Mouse (Mus musculus): Measurements from ENCODE around the gene Notch3. TPM values are rescaled to one million over a fixed set of nuclear protein-coding genes. Genes with fewer than 3 reads are reported as not detected.
"Not testable (repeated sequence)": the region's sequence is repeated elsewhere in the genome, so short reads cannot be mapped to it uniquely, and the experiment has no call there.

The Notch3 gene
- total RNA-seq, 1 experiment from 2014 or later, result 0.25 TPM

- ATAC-seq (replicated peaks in 1 of 2; ENCODE audit: insufficient read depth in 1 of 2, low FRiP score in 2 of 2, low TSS enrichment in 1 of 2, low read depth in 1 of 2, poor library complexity in 2 of 2, severe bottlenecking in 2 of 2), result peak; percentile 50 to 56
Observed at GRCm38 (mm10) chr17:32110980-32111780, 55.5 kb downstream of the Notch3 start.

GRCm38 (mm10) chr17:32110424-32110823 is 56.2 kb downstream of the Notch3 start:
- no peak for ATAC-seq (replicated peaks in 1 of 2; ENCODE audit: insufficient read depth in 1 of 2, low FRiP score in 2 of 2, low TSS enrichment in 1 of 2, low read depth in 1 of 2, poor library complexity in 2 of 2, severe bottlenecking in 2 of 2)

GRCm38 (mm10) chr17:32109201-32109940 is 57.3 kb downstream of the Notch3 start:
- no peak for ATAC-seq (replicated peaks in 1 of 2; ENCODE audit: insufficient read depth in 1 of 2, low FRiP score in 2 of 2, low TSS enrichment in 1 of 2, low read depth in 1 of 2, poor library complexity in 2 of 2, severe bottlenecking in 2 of 2)

GRCm38 (mm10) chr17:32108320-32109011 is 58.2 kb downstream of the Notch3 start:
- ATAC-seq (replicated peaks in 1 of 2; ENCODE audit: insufficient read depth in 1 of 2, low FRiP score in 2 of 2, low TSS enrichment in 1 of 2, low read depth in 1 of 2, poor library complexity in 2 of 2, severe bottlenecking in 2 of 2), result not testable (repeated sequence)

- ATAC-seq (replicated peaks in 1 of 2; ENCODE audit: insufficient read depth in 1 of 2, low FRiP score in 2 of 2, low TSS enrichment in 1 of 2, low read depth in 1 of 2, poor library complexity in 2 of 2, severe bottlenecking in 2 of 2), result no peak
Observed at GRCm38 (mm10) chr17:32107877-32108276, 58.8 kb downstream of the Notch3 start.

- ATAC-seq (replicated peaks in 1 of 2; ENCODE audit: insufficient read depth in 1 of 2, low FRiP score in 2 of 2, low TSS enrichment in 1 of 2, low read depth in 1 of 2, poor library complexity in 2 of 2, severe bottlenecking in 2 of 2), result no peak
Observed at GRCm38 (mm10) chr17:32106358-32106757, 60.3 kb downstream of the Notch3 start.

- ATAC-seq (replicated peaks in 1 of 2; ENCODE audit: insufficient read depth in 1 of 2, low FRiP score in 2 of 2, low TSS enrichment in 1 of 2, low read depth in 1 of 2, poor library complexity in 2 of 2, severe bottlenecking in 2 of 2), result no peak
Observed at GRCm38 (mm10) chr17:32103054-32103453, 63.6 kb downstream of the Notch3 start.

GRCm38 (mm10) chr17:32099943-32100586 is 66.6 kb downstream of the Notch3 start:
- ATAC-seq (replicated peaks in 1 of 2; ENCODE audit: insufficient read depth in 1 of 2, low FRiP score in 2 of 2, low TSS enrichment in 1 of 2, low read depth in 1 of 2, poor library complexity in 2 of 2, severe bottlenecking in 2 of 2), result peak; percentile 51 to 78; a peak in 3 of 4 replicates

- peak in 1 of 2 experiments; percentile 8; a peak in 1 of 4 replicates for ATAC-seq (replicated peaks in 1 of 2; ENCODE audit: insufficient read depth in 1 of 2, low FRiP score in 2 of 2, low TSS enrichment in 1 of 2, low read depth in 1 of 2, poor library complexity in 2 of 2, severe bottlenecking in 2 of 2)
Observed at GRCm38 (mm10) chr17:32099574-32099942, 67.1 kb downstream of the Notch3 start.

GRCm38 (mm10) chr17:32098905-32099304 is 67.7 kb downstream of the Notch3 start:
- not testable (repeated sequence) for ATAC-seq (replicated peaks in 1 of 2; ENCODE audit: insufficient read depth in 1 of 2, low FRiP score in 2 of 2, low TSS enrichment in 1 of 2, low read depth in 1 of 2, poor library complexity in 2 of 2, severe bottlenecking in 2 of 2)

GRCm38 (mm10) chr17:32097676-32098075 is 69.0 kb downstream of the Notch3 start:
- ATAC-seq (replicated peaks in 1 of 2; ENCODE audit: insufficient read depth in 1 of 2, low FRiP score in 2 of 2, low TSS enrichment in 1 of 2, low read depth in 1 of 2, poor library complexity in 2 of 2, severe bottlenecking in 2 of 2), result no peak

GRCm38 (mm10) chr17:32092895-32093294 is 73.8 kb downstream of the Notch3 start:
- no peak for ATAC-seq (replicated peaks in 1 of 2; ENCODE audit: insufficient read depth in 1 of 2, low FRiP score in 2 of 2, low TSS enrichment in 1 of 2, low read depth in 1 of 2, poor library complexity in 2 of 2, severe bottlenecking in 2 of 2)

- ATAC-seq (replicated peaks in 1 of 2; ENCODE audit: insufficient read depth in 1 of 2, low FRiP score in 2 of 2, low TSS enrichment in 1 of 2, low read depth in 1 of 2, poor library complexity in 2 of 2, severe bottlenecking in 2 of 2), result no peak
Observed at GRCm38 (mm10) chr17:32092241-32092619, 74.4 kb downstream of the Notch3 start.

- ATAC-seq (replicated peaks in 1 of 2; ENCODE audit: insufficient read depth in 1 of 2, low FRiP score in 2 of 2, low TSS enrichment in 1 of 2, low read depth in 1 of 2, poor library complexity in 2 of 2, severe bottlenecking in 2 of 2), result peak; percentile 95 to 99
Observed at GRCm38 (mm10) chr17:32091364-32092240, 75.0 kb downstream of the Notch3 start.

GRCm38 (mm10) chr17:32091032-32091363 is 75.7 kb downstream of the Notch3 start:
- no peak; a peak in 1 of 4 replicates for ATAC-seq (replicated peaks in 1 of 2; ENCODE audit: insufficient read depth in 1 of 2, low FRiP score in 2 of 2, low TSS enrichment in 1 of 2, low read depth in 1 of 2, poor library complexity in 2 of 2, severe bottlenecking in 2 of 2)

GRCm38 (mm10) chr17:32087069-32087468 is 79.6 kb downstream of the Notch3 start:
- no peak for ATAC-seq (replicated peaks in 1 of 2; ENCODE audit: insufficient read depth in 1 of 2, low FRiP score in 2 of 2, low TSS enrichment in 1 of 2, low read depth in 1 of 2, poor library complexity in 2 of 2, severe bottlenecking in 2 of 2)

GRCm38 (mm10) chr17:32083351-32083750 is 83.3 kb downstream of the Notch3 start:
- no peak for ATAC-seq (replicated peaks in 1 of 2; ENCODE audit: insufficient read depth in 1 of 2, low FRiP score in 2 of 2, low TSS enrichment in 1 of 2, low read depth in 1 of 2, poor library complexity in 2 of 2, severe bottlenecking in 2 of 2)
